Mouse (Mus musculus): ENCODE measurements around the gene Ptgfrn. TPM values are rescaled to one million over a fixed set of nuclear protein-coding genes. Genes with fewer than 3 reads are reported as not detected.

Gene Ptgfrn
- polyA plus RNA-seq, 1 experiment from 2014 or later, result 3.5 TPM

DNA sequence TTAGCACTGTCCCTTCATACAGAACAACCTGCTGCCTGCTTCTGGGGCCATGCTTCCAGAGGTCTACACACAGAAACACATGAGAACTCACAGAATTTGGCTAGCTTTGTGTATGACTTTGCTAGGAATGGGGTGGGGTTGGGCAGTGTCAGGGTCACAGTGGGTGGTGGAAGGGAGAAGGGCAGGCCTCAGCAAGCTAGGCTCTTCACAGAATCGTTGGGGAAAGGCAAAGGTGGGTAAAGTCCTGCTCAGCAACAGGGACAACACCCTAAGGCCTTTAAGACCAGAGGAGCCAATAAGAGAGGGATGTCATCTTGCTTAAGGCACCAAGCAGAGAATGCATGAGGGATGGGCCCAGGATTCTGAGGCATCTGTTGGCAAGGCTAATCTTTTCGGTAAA is 61.3 kb downstream of the Ptgfrn start:
- Histone ChIP-seq H3K36me3 (ENCODE audit: control insufficient read depth, insufficient read depth, low read length) (no peaks in the 10 kb centered on the region), H3K4me3 (ENCODE audit: low read depth, low read length) (no peak overlapping the region), H3K27me3 (ENCODE audit: control insufficient read depth, insufficient read depth, low read length) (no peaks in the 10 kb centered on the region), H3K27ac (ENCODE audit: low read depth, low read length) (no peak overlapping the region), H3K4me1 (replicated peaks; ENCODE audit: control insufficient read depth, insufficient read depth, low read length) (no peaks in the 10 kb centered on the region), H3K9me3 (ENCODE audit: control insufficient read depth, low read length) (no peaks in the 10 kb centered on the region), H3K9ac (ENCODE audit: low read depth, low read length) (no peak overlapping the region), H3K4me2 (replicated peaks; ENCODE audit: low read depth, low read length) (no peak overlapping the region)
- WGBS, result 81% methylated on average over 2 of the region's 2 CpGs
- DNase-seq (ENCODE audit: low spot score) (no peak), ATAC-seq (ENCODE audit: low FRiP score) (no peak)

DNA sequence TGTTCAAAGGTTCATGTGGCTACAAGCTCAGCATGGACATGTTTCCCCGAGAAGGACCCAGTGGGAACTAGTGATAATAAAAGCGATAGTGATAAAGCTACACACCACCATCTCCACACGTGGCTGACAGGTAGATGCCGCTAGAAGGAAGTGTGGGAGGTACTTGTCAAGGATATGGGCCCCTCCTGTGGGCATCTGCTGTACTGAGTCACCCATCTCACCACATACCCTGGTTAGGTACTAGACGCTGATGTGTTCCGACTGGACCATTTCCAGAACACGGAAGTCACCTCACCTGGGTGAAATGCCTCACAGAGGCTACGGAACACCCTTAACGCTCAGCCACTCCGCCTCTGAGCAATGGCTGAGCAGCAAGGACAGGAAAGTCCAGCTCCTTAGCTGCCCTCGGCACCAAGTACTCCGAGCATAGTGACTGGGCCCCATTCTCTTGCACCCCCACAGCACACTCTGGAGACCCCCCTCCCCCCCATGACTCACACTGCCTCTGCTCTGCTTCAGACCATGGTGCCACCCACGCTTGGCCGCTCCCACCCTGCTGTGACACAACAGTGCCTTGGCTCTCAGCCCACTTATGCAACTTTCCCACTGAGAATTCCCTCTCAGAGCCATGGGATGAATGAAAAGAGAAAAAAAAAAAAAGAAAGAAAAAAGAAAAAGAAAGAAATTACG is 62.3 kb downstream of the Ptgfrn start:
- Histone ChIP-seq H3K4me2 (replicated peaks; ENCODE audit: low read depth, low read length) (no peak overlapping the region), H3K27ac (ENCODE audit: low read depth, low read length) (no peak overlapping the region), H3K27me3 (ENCODE audit: control insufficient read depth, insufficient read depth, low read length) (no peaks in the 10 kb centered on the region), H3K4me1 (replicated peaks; ENCODE audit: control insufficient read depth, insufficient read depth, low read length) (no peaks in the 10 kb centered on the region), H3K9ac (ENCODE audit: low read depth, low read length) (no peak overlapping the region), H3K36me3 (ENCODE audit: control insufficient read depth, insufficient read depth, low read length) (no peaks in the 10 kb centered on the region), H3K4me3 (ENCODE audit: low read depth, low read length) (no peak overlapping the region), H3K9me3 (ENCODE audit: control insufficient read depth, low read length) (no peaks in the 10 kb centered on the region)
- DNase-seq (ENCODE audit: low spot score) (no peak), ATAC-seq (ENCODE audit: low FRiP score) (no peak)
- WGBS, result 88% methylated on average over 15 of the region's 15 CpGs

DNA sequence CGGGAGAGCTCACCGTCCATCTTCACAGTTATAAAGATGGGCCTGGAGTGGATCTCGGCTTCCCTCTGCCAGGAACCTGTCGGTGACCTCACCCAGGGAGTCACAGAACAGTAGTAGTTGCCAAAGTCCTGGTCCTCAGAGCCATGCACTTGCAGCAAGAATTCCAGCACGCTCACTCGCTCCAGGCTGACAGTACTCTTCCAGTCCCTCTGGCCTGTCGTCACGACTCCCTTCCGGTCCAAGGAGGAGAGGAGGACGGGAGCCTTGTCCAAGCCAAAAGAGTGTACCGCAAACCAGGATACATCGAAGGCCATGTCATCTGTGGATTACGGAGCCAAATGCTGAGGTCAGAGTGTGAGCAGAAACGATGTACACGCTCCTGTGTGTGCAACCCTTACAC is 64.6 kb downstream of the Ptgfrn start:
- no peaks in the 10 kb centered on the region for H3K36me3 ChIP-seq (ENCODE audit: control insufficient read depth, insufficient read depth, low read length)
- H3K4me1 ChIP-seq (replicated peaks; ENCODE audit: control insufficient read depth, insufficient read depth, low read length), result no peaks in the 10 kb centered on the region
- H3K9me3 ChIP-seq (ENCODE audit: control insufficient read depth, low read length), result no peaks in the 10 kb centered on the region
- no peak overlapping the region for H3K4me2 ChIP-seq (replicated peaks; ENCODE audit: low read depth, low read length)
- DNase-seq (ENCODE audit: low spot score), result no peak
- no peaks in the 10 kb centered on the region for H3K27me3 ChIP-seq (ENCODE audit: control insufficient read depth, insufficient read depth, low read length)
- 94% methylated on average over 15 of the region's 15 CpGs for whole genome bisulfite sequencing
- H3K9ac ChIP-seq (ENCODE audit: low read depth, low read length), result no peak overlapping the region
- ATAC-seq (ENCODE audit: low FRiP score), result no peak
- no peak overlapping the region for H3K4me3 ChIP-seq (ENCODE audit: low read depth, low read length)
- H3K27ac ChIP-seq (ENCODE audit: low read depth, low read length), result no peak overlapping the region

DNA sequence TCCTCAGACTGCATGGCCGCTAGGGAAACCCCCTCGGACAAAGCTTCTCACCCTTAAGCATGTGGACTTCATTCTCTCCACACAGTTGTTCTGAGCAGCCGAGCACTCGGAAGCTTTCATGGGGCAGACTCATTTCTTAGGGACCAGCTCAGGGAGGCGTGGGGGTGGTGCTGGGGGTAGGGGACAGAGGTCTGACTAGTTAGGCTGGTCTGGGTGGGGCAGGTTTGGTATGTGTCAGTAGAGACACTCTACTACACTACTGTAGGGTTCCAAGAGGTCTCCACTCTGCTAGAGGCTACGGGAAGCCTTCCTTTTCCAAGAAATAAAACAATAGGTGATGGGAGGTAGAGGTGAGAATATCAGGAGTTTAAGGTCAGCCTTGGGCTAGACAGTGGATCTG is 65.4 kb downstream of the Ptgfrn start:
- H3K4me2 ChIP-seq (replicated peaks; ENCODE audit: low read depth, low read length), result no peak overlapping the region
- H3K4me1 ChIP-seq (replicated peaks; ENCODE audit: control insufficient read depth, insufficient read depth, low read length), result no peaks in the 10 kb centered on the region
- DNase-seq (ENCODE audit: low spot score), result no peak
- ATAC-seq (ENCODE audit: low FRiP score), result no peak
- 82% methylated on average over 6 of the region's 6 CpGs for WGBS
- no peaks in the 10 kb centered on the region for H3K27me3 ChIP-seq (ENCODE audit: control insufficient read depth, insufficient read depth, low read length)
- H3K9me3 ChIP-seq (ENCODE audit: control insufficient read depth, low read length), result no peaks in the 10 kb centered on the region
- no peak overlapping the region for H3K4me3 ChIP-seq (ENCODE audit: low read depth, low read length)
- H3K36me3 ChIP-seq (ENCODE audit: control insufficient read depth, insufficient read depth, low read length), result no peaks in the 10 kb centered on the region
- no peak overlapping the region for H3K27ac ChIP-seq (ENCODE audit: low read depth, low read length)
- H3K9ac ChIP-seq (ENCODE audit: low read depth, low read length), result no peak overlapping the region

DNA sequence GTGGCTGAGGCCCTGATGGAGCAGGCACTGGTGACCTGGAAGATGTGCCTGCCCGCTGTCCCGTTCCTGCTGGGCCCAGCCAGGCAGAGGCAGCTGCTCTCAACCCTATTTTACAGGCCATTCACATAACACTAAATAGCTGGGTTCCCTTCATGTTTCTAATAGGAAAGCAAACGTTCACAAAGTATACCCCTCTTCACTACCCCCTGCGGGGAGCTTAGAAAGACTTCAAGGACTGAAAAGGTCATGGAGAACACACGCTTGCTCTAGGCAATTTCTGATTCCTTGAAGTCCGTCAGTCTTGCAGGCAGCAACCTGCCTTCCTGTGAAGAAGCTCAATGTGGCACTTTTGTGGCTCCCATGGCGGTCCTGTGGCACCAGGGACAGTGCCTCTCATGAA is 68.1 kb downstream of the Ptgfrn start:
- Histone ChIP-seq H3K9ac (ENCODE audit: low read depth, low read length) (no peak overlapping the region), H3K27ac (ENCODE audit: low read depth, low read length) (no peak overlapping the region), H3K4me1 (replicated peaks; ENCODE audit: control insufficient read depth, insufficient read depth, low read length) (no peaks in the 10 kb centered on the region), H3K4me3 (ENCODE audit: low read depth, low read length) (no peak overlapping the region), H3K4me2 (replicated peaks; ENCODE audit: low read depth, low read length) (no peak overlapping the region), H3K36me3 (ENCODE audit: control insufficient read depth, insufficient read depth, low read length) (no peaks in the 10 kb centered on the region), H3K9me3 (ENCODE audit: control insufficient read depth, low read length) (no peaks in the 10 kb centered on the region), H3K27me3 (ENCODE audit: control insufficient read depth, insufficient read depth, low read length) (no peaks in the 10 kb centered on the region)
- DNase-seq (ENCODE audit: low spot score) (no peak), ATAC-seq (ENCODE audit: low FRiP score) (no peak)
- 63% methylated on average over 7 of the region's 7 CpGs for WGBS

DNA sequence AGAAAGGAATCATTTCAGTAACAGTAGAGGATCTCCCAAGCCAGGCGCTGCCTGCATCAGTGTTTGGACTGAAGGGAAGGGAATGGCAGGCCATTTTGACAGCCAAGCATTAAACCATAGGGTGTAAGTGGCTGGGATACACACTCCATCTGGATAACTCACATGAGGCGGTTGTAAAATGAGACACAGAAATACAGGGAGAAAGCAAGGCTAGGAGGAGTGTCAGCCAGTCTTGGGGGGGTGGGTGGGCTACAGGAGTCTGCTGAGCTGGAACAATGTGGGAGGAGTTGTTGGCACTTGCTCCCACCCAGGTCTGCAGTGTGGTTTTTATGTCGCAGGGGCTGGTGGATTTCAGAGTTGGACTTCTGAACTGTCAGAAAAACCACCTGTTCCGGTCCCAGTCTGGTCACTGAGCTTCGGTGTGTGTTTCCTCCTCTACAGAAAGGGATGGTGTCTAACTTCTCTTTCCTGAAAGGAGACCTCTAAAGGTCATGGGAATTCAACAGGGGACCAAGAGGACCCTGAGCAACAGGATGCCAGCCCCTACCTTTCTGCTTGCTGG is 72.0 kb downstream of the Ptgfrn start:
- no peak overlapping the region for H3K4me2 ChIP-seq (replicated peaks; ENCODE audit: low read depth, low read length)
- H3K9ac ChIP-seq (ENCODE audit: low read depth, low read length), result no peak overlapping the region
- H3K9me3 ChIP-seq (ENCODE audit: control insufficient read depth, low read length), result no peaks in the 10 kb centered on the region
- no peaks in the 10 kb centered on the region for H3K27me3 ChIP-seq (ENCODE audit: control insufficient read depth, insufficient read depth, low read length)
- no peak overlapping the region for H3K4me3 ChIP-seq (ENCODE audit: low read depth, low read length)
- H3K27ac ChIP-seq (ENCODE audit: low read depth, low read length), result no peak overlapping the region
- ATAC-seq (ENCODE audit: low FRiP score) (no peak), DNase-seq (ENCODE audit: low spot score) (no peak)
- 78% methylated on average over 5 of the region's 5 CpGs for WGBS
- H3K36me3 ChIP-seq (ENCODE audit: control insufficient read depth, insufficient read depth, low read length), result no peaks in the 10 kb centered on the region
- no peaks in the 10 kb centered on the region for H3K4me1 ChIP-seq (replicated peaks; ENCODE audit: control insufficient read depth, insufficient read depth, low read length)

DNA sequence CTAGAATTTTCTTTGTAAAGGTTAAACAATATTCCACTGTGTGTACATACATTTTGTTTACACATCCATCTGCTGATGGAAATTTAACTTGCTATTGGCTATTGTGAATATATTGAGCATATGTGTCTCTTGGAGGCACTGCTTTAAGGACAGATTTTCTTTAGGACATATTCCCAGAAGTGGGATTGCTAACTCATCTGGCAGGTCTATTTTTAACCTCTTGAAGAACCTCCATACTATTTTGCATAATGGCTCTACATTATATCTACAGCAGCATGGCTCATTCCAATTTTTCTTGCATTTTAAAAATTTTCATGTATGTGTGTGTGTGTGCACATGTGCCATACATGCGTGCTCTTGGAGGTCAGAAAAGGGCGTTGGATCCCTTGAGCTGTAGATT is 74.1 kb downstream of the Ptgfrn start:
- no peaks in the 10 kb centered on the region for H3K4me1 ChIP-seq (replicated peaks; ENCODE audit: control insufficient read depth, insufficient read depth, low read length)
- WGBS, result 97% methylated on average over 2 of the region's 2 CpGs
- H3K4me2 ChIP-seq (replicated peaks; ENCODE audit: low read depth, low read length), result no peak overlapping the region
- H3K4me3 ChIP-seq (ENCODE audit: low read depth, low read length), result no peak overlapping the region
- ATAC-seq (ENCODE audit: low FRiP score) (no peak), DNase-seq (ENCODE audit: low spot score) (no peak)
- no peaks in the 10 kb centered on the region for H3K36me3 ChIP-seq (ENCODE audit: control insufficient read depth, insufficient read depth, low read length)
- H3K27ac ChIP-seq (ENCODE audit: low read depth, low read length), result no peak overlapping the region
- no peaks in the 10 kb centered on the region for H3K27me3 ChIP-seq (ENCODE audit: control insufficient read depth, insufficient read depth, low read length)
- no peaks in the 10 kb centered on the region for H3K9me3 ChIP-seq (ENCODE audit: control insufficient read depth, low read length)
- H3K9ac ChIP-seq (ENCODE audit: low read depth, low read length), result no peak overlapping the region

DNA sequence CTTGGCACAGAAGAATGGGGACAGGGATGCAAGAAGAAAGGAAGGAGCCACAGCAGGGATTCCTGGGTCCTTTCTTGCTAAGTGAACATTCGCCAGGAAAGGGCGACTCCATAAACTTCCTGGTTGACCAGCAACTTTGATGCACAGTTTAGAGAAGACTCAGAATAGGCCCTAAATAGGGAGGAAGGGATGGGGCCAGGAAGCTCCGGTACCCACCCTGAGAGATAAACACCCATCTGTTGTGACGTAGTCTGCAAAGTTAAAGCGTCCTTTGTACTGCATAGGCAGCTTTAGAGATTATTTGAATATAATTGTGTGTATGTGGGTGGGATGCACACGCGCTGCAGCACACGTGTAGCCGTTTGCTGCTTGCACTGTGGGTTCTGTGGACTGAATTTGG is 75.6 kb downstream of the Ptgfrn start:
- Histone ChIP-seq H3K4me1 (replicated peaks; ENCODE audit: control insufficient read depth, insufficient read depth, low read length) (no peaks in the 10 kb centered on the region), H3K9me3 (ENCODE audit: control insufficient read depth, low read length) (no peaks in the 10 kb centered on the region), H3K27me3 (ENCODE audit: control insufficient read depth, insufficient read depth, low read length) (no peaks in the 10 kb centered on the region), H3K36me3 (ENCODE audit: control insufficient read depth, insufficient read depth, low read length) (no peaks in the 10 kb centered on the region), H3K27ac (ENCODE audit: low read depth, low read length) (no peak overlapping the region), H3K4me2 (replicated peaks; ENCODE audit: low read depth, low read length) (no peak overlapping the region), H3K9ac (ENCODE audit: low read depth, low read length) (no peak overlapping the region), H3K4me3 (ENCODE audit: low read depth, low read length) (no peak overlapping the region)
- ATAC-seq (ENCODE audit: low FRiP score) (no peak), DNase-seq (ENCODE audit: low spot score) (no peak)
- 92% methylated on average over 9 of the region's 9 CpGs for WGBS

DNA sequence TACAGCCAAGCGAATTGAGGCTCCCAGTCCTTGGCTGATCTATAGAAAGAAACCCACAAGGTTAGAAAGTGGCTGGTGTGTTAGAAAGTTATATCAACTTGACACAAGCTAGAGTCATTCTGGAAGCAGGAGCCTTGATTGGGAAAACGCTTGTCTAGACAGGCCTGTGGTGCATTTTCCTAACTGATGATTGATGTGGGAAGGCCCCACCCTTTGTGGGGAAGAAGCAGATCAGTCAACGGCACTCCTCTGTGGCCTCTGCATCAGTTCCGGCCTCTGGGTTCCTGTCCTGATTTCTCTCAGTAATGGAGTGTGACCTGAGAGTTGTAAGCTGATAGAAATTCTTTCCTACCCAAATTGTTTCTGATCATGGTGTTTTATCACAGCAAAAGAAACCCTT is 76.4 kb downstream of the Ptgfrn start:
- no peak for DNase-seq (ENCODE audit: low spot score)
- no peak overlapping the region for H3K4me3 ChIP-seq (ENCODE audit: low read depth, low read length)
- H3K9me3 ChIP-seq (ENCODE audit: control insufficient read depth, low read length), result no peaks in the 10 kb centered on the region
- ATAC-seq (ENCODE audit: low FRiP score), result no peak
- H3K9ac ChIP-seq (ENCODE audit: low read depth, low read length), result no peak overlapping the region
- no peaks in the 10 kb centered on the region for H3K36me3 ChIP-seq (ENCODE audit: control insufficient read depth, insufficient read depth, low read length)
- 51% methylated on average over 4 of the region's 4 CpGs for WGBS
- H3K27ac ChIP-seq (ENCODE audit: low read depth, low read length), result no peak overlapping the region
- H3K4me1 ChIP-seq (replicated peaks; ENCODE audit: control insufficient read depth, insufficient read depth, low read length), result no peaks in the 10 kb centered on the region
- H3K4me2 ChIP-seq (replicated peaks; ENCODE audit: low read depth, low read length), result no peak overlapping the region
- no peaks in the 10 kb centered on the region for H3K27me3 ChIP-seq (ENCODE audit: control insufficient read depth, insufficient read depth, low read length)

Measured in hindbrain, embryonic 11.5 days (tissue).